Mouse (Mus musculus): ENCODE results near the gene 5330417C22Rik. TPM values are rescaled to one million over a fixed set of nuclear protein-coding genes. Genes with fewer than 3 reads are reported as not detected.

The 5330417C22Rik gene
- polyA plus RNA-seq, 2 experiments: 0.11 to 0.17 TPM

DNA sequence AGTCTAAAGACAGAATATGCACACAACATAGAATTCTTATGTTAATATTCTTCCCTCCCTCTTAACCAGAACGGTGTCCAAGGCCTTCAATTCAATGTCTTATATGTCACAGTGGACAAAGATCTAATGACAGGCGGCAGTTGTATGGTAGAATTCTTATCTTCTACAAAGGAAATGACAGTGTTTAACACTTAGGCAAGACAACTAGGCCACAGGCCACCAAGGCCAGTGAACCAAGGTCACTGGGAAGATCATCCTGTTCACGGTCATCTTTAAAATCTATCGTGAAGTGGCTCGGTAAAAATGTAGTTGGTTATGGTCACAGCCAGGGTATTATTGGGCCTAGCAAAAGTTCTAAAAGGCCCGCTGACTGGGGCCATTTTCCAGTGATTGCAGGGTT, 2.4 kb downstream of the 5330417C22Rik start, which contains the start of gene 1700013F07Rik:
Gene 1700013F07Rik, plus strand, starts transcription at position 200 of the 400 bp plus-strand sequence.
- no peak for ATAC-seq (ENCODE audit: insufficient read depth)
- Histone ChIP-seq H3K4me1 (replicated peaks; ENCODE audit: control insufficient read depth in 2 of 2, insufficient read depth in 2 of 2, low read length in 1 of 2) (no peaks in the 10 kb centered on the region), H3K9me3 (ENCODE audit: control insufficient read depth, low read length) (no peaks in the 10 kb centered on the region), H3K4me2 (ENCODE audit: low read depth) (no peak within 1 kb of the TSS), H3K4me3 (ENCODE audit: insufficient read depth in 1 of 2, low read depth in 2 of 2, low read length in 2 of 2) (no peak within 1 kb of the TSS), H3K27me3 (ENCODE audit: control insufficient read depth, insufficient read depth, low read length) (peaks cover 18% of the 10 kb centered on the region), H3K27ac (no peak within 1 kb of the TSS), H3K9ac (replicated peaks) (no peak within 1 kb of the TSS), H3K36me3 (replicated peaks; ENCODE audit: control insufficient read depth, insufficient read depth, low read depth) (no peaks in the 10 kb centered on the region)
- TF ChIP-seq EP300 (IDR thresholded peaks at IDR 0.05; ENCODE audit: low read depth): no peak
- no peak for TF ChIP-seq CTCF (IDR thresholded peaks at IDR 0.05; ENCODE audit: low read depth)
- WGBS (ENCODE audit: insufficient replicate concordance): 51% methylated on average over 6 of the region's 6 CpGs
- DNase-seq (ENCODE audit: low read depth in 3 of 3, low spot score in 3 of 3): no peak

GRCm38 (mm10) chr3:108533114-108533885, 3.0 kb downstream of the 5330417C22Rik start:
- Histone ChIP-seq H3K4me3 (ENCODE audit: insufficient read depth in 1 of 2, low read depth in 2 of 2, low read length in 2 of 2) (no peak overlapping the region), H3K27ac (no peak overlapping the region), H3K4me2 (ENCODE audit: low read depth) (no peak overlapping the region), H3K4me1 (replicated peaks; ENCODE audit: control insufficient read depth in 2 of 2, insufficient read depth in 2 of 2, low read length in 1 of 2) (no peaks in the 10 kb centered on the region), H3K9me3 (ENCODE audit: control insufficient read depth, low read length) (no peaks in the 10 kb centered on the region), H3K36me3 (replicated peaks; ENCODE audit: control insufficient read depth, insufficient read depth, low read depth) (no peaks in the 10 kb centered on the region), H3K27me3 (ENCODE audit: control insufficient read depth, insufficient read depth, low read length) (peaks cover 18% of the 10 kb centered on the region), H3K9ac (replicated peaks) (no peak overlapping the region)
- DNase-seq (ENCODE audit: low read depth in 3 of 3, low spot score in 3 of 3) (no peak), ATAC-seq (ENCODE audit: insufficient read depth) (no peak)
- 53% methylated on average over 9 of the region's 9 CpGs for WGBS (ENCODE audit: insufficient replicate concordance)
- no peak for TF ChIP-seq CTCF (IDR thresholded peaks at IDR 0.05; ENCODE audit: low read depth)
- TF ChIP-seq EP300 (IDR thresholded peaks at IDR 0.05; ENCODE audit: low read depth): no peak

DNA sequence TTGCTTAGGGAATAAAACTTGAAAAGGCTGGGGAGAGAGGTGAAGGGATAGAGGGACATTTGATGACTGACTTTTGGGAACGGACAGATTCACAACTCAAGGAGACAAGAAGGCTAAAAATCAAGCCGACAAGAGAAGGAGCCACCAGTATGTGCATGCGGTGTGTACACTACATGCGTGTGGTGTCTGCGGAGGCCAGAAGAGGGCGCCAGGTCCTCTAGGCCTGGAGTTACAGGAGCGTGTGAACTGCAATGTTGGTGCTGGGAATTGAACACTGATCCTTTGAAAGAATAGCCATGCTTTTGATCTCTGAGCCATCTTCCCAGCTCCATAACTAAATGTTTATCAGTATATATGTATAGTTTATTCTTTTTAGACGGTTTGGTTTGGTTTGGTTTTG, 7.8 kb downstream of the 5330417C22Rik start:
- DNase-seq (ENCODE audit: low read depth in 3 of 3, low spot score in 3 of 3) (no peak), ATAC-seq (ENCODE audit: insufficient read depth) (no peak)
- Histone ChIP-seq H3K4me2 (ENCODE audit: low read depth) (no peak overlapping the region), H3K36me3 (replicated peaks; ENCODE audit: control insufficient read depth, insufficient read depth, low read depth) (no peaks in the 10 kb centered on the region), H3K27me3 (ENCODE audit: control insufficient read depth, insufficient read depth, low read length) (no peaks in the 10 kb centered on the region), H3K4me3 (ENCODE audit: insufficient read depth in 1 of 2, low read depth in 2 of 2, low read length in 2 of 2) (no peak overlapping the region), H3K27ac (no peak overlapping the region), H3K9me3 (ENCODE audit: control insufficient read depth, low read length) (no peaks in the 10 kb centered on the region), H3K9ac (replicated peaks) (no peak overlapping the region), H3K4me1 (replicated peaks; ENCODE audit: control insufficient read depth in 2 of 2, insufficient read depth in 2 of 2, low read length in 1 of 2) (no peaks in the 10 kb centered on the region)
- TF ChIP-seq EP300 (IDR thresholded peaks at IDR 0.05; ENCODE audit: low read depth) (no peak), CTCF (IDR thresholded peaks at IDR 0.05; ENCODE audit: low read depth) (peak; percentile 50)
- 81% methylated on average over 8 of the region's 8 CpGs for WGBS (ENCODE audit: insufficient replicate concordance)

- H3K4me3 ChIP-seq (ENCODE audit: insufficient read depth in 1 of 2, low read depth in 2 of 2, low read length in 2 of 2): no peak overlapping the region
- H3K9me3 ChIP-seq (ENCODE audit: control insufficient read depth, low read length): no peaks in the 10 kb centered on the region
- H3K36me3 ChIP-seq (replicated peaks; ENCODE audit: control insufficient read depth, insufficient read depth, low read depth): no peaks in the 10 kb centered on the region
- no peak for ATAC-seq (ENCODE audit: insufficient read depth)
- H3K27me3 ChIP-seq (ENCODE audit: control insufficient read depth, insufficient read depth, low read length): no peaks in the 10 kb centered on the region
- no peaks in the 10 kb centered on the region for H3K4me1 ChIP-seq (replicated peaks; ENCODE audit: control insufficient read depth in 2 of 2, insufficient read depth in 2 of 2, low read length in 1 of 2)
- 54% methylated on average over 4 of the region's 4 CpGs for WGBS (ENCODE audit: insufficient replicate concordance)
- no peak for DNase-seq (ENCODE audit: low read depth in 3 of 3, low spot score in 3 of 3)
- H3K4me2 ChIP-seq (ENCODE audit: low read depth): no peak overlapping the region
- no peak overlapping the region for H3K9ac ChIP-seq (replicated peaks)
- no peak overlapping the region for H3K27ac ChIP-seq
- TF ChIP-seq CTCF (IDR thresholded peaks at IDR 0.05; ENCODE audit: low read depth) (no peak), EP300 (IDR thresholded peaks at IDR 0.05; ENCODE audit: low read depth) (no peak)
These were observed 12.9 kb downstream of the 5330417C22Rik start for GRCm38 (mm10) chr3:108523415-108523814.

- no peak for ATAC-seq (ENCODE audit: insufficient read depth)
- DNase-seq (ENCODE audit: low read depth in 3 of 3, low spot score in 3 of 3): no peak
- Histone ChIP-seq H3K36me3 (replicated peaks; ENCODE audit: control insufficient read depth, insufficient read depth, low read depth) (no peaks in the 10 kb centered on the region), H3K9me3 (ENCODE audit: control insufficient read depth, low read length) (no peaks in the 10 kb centered on the region), H3K27me3 (ENCODE audit: control insufficient read depth, insufficient read depth, low read length) (no peaks in the 10 kb centered on the region), H3K9ac (replicated peaks) (no peak overlapping the region), H3K27ac (no peak overlapping the region), H3K4me2 (ENCODE audit: low read depth) (no peak overlapping the region), H3K4me1 (replicated peaks; ENCODE audit: control insufficient read depth in 2 of 2, insufficient read depth in 2 of 2, low read length in 1 of 2) (no peaks in the 10 kb centered on the region), H3K4me3 (ENCODE audit: insufficient read depth in 1 of 2, low read depth in 2 of 2, low read length in 2 of 2) (no peak overlapping the region)
- 40% methylated on average over 4 of the region's 4 CpGs for WGBS (ENCODE audit: insufficient replicate concordance)
- no peak for TF ChIP-seq CTCF (IDR thresholded peaks at IDR 0.05; ENCODE audit: low read depth)
- TF ChIP-seq EP300 (IDR thresholded peaks at IDR 0.05; ENCODE audit: low read depth): no peak
These were observed 18.1 kb downstream of the 5330417C22Rik start for GRCm38 (mm10) chr3:108518276-108518675.
